Mouse (Mus musculus) stomach, embryonic 16.5 days (tissue): ENCODE results near the gene Clrn2. TPM values are rescaled to one million over a fixed set of nuclear protein-coding genes. Genes with fewer than 3 reads are reported as not detected.

ENCODE experiments used
- ATAC-seq: fragments of 200-750 bp; cut with Nextera tagmentation; 2 replicates; pipeline ENCODE4 v1.8.0; 2017; ENCODE audit warnings: moderate number of reproducible peaks, moderate TSS enrichment; ENCODE audit not compliant: insufficient read depth, low FRiP score
- H3K27ac ChIP-seq: fragments of 300-500 bp; sonication (generic); 2 replicates; pipeline ENCODE4 v1.5.1; 2014; ENCODE audit warnings: low read length
- H3K27me3 ChIP-seq: fragments of 300-500 bp; sonication (generic); 2 replicates; pipeline ENCODE4 v1.6.1; 2014; ENCODE audit warnings: low read length, control low read depth, mixed read lengths; ENCODE audit not compliant: control insufficient read depth, insufficient read depth
- H3K36me3 ChIP-seq: fragments of 300-500 bp; sonication (generic); 2 replicates; pipeline ENCODE4 v1.6.1; 2014; ENCODE audit warnings: low read length; ENCODE audit not compliant: control insufficient read depth, insufficient read depth
- H3K4me1 ChIP-seq: fragments of 300-500 bp; sonication (generic); 2 replicates; pipeline ENCODE4 v1.6.1; 2014; ENCODE audit warnings: low read length, control low read depth, mixed read lengths; ENCODE audit not compliant: control insufficient read depth, insufficient read depth
- H3K4me2 ChIP-seq: fragments of 300-500 bp; sonication (generic); 2 replicates; pipeline ENCODE4 v1.6.1; 2014; ENCODE audit warnings: low read depth, low read length, mixed read lengths
- H3K4me3 ChIP-seq: fragments of 300-500 bp; sonication (generic); replicated peaks from 2 replicates; pipeline ENCODE4 v1.5.1; 2014; ENCODE audit warnings: mild to moderate bottlenecking, low read length
- H3K9ac ChIP-seq: fragments of 300-500 bp; sonication (generic); 2 replicates; pipeline ENCODE4 v1.6.1; 2014; ENCODE audit warnings: low read length
- H3K9me3 ChIP-seq: fragments of 300-500 bp; sonication (generic); replicated peaks from 2 replicates; pipeline ENCODE4 v1.6.1; 2016; ENCODE audit warnings: low read length, control low read depth; ENCODE audit not compliant: control insufficient read depth
- WGBS: fragments of 180-500 bp; shearing (Covaris S2); extraction: QIAGEN DNeasy Blood & Tissue Kit; methylation state at CpG from one replicate; pipeline ENCODE4 v1.1.7; 2014; 5-methylcytosine and 5-hydroxymethylcytosine counted together
- polyA plus RNA-seq: library from polyadenylated mRNA; unstranded; fragments of >200 nt; fragmentation: Nextera tagmentation; extraction: Ambion mirVana; gene quantifications from 2 replicates; pipeline ENCODE4 v1.2.1, GENCODE M21; 2015

Gene Clrn2
- polyA plus RNA-seq, 1 experiment from 2014 or later = not detected

GRCm38 (mm10) chr5:45426416-45427034, 27.0 kb upstream of the Clrn2 start:
- Histone ChIP-seq H3K9me3 (no peaks in the 10 kb centered on the region), H3K36me3 (no peaks in the 10 kb centered on the region), H3K4me1 (no peaks in the 10 kb centered on the region), H3K27me3 (no peaks in the 10 kb centered on the region), H3K4me2 (no peak overlapping the region), H3K9ac (no peak overlapping the region), H3K4me3 (no peak overlapping the region), H3K27ac (no peak overlapping the region)
- 47% methylated on average over 1 of the region's 1 CpGs for WGBS
- no peak for ATAC-seq

- H3K9me3 ChIP-seq = no peaks in the 10 kb centered on the region
- no peaks in the 10 kb centered on the region for H3K36me3 ChIP-seq
- H3K4me1 ChIP-seq = no peaks in the 10 kb centered on the region
- 92% methylated on average over 7 of the region's 7 CpGs for WGBS
- H3K4me3 ChIP-seq = no peak overlapping the region
- H3K27me3 ChIP-seq = no peaks in the 10 kb centered on the region
- H3K9ac ChIP-seq = no peak overlapping the region
- no peak overlapping the region for H3K27ac ChIP-seq
- ATAC-seq = no peak
- no peak overlapping the region for H3K4me2 ChIP-seq
Measured at GRCm38 (mm10) chr5:45427891-45428290, 25.7 kb upstream of the Clrn2 start.

GRCm38 (mm10) chr5:45435967-45436950, 17.3 kb upstream of the Clrn2 start:
- Histone ChIP-seq H3K4me2 (no peak overlapping the region), H3K4me3 (no peak overlapping the region), H3K36me3 (peaks cover 12% of the 10 kb centered on the region), H3K9ac (no peak overlapping the region), H3K27me3 (no peaks in the 10 kb centered on the region), H3K4me1 (no peaks in the 10 kb centered on the region), H3K9me3 (no peaks in the 10 kb centered on the region), H3K27ac (no peak overlapping the region)
- 87% methylated on average over 14 of the region's 14 CpGs for WGBS
- no peak for ATAC-seq

GRCm38 (mm10) chr5:45437826-45438225, 15.7 kb upstream of the Clrn2 start:
- WGBS = 61% methylated on average over 4 of the region's 4 CpGs
- H3K9me3 ChIP-seq = no peaks in the 10 kb centered on the region
- no peaks in the 10 kb centered on the region for H3K4me1 ChIP-seq
- ATAC-seq = no peak
- H3K27me3 ChIP-seq = no peaks in the 10 kb centered on the region
- peaks cover 12% of the 10 kb centered on the region for H3K36me3 ChIP-seq
- H3K4me2 ChIP-seq = no peak overlapping the region
- no peak overlapping the region for H3K27ac ChIP-seq
- H3K4me3 ChIP-seq = no peak overlapping the region
- no peak overlapping the region for H3K9ac ChIP-seq

GRCm38 (mm10) chr5:45438301-45438700, 15.2 kb upstream of the Clrn2 start:
- no peaks in the 10 kb centered on the region for H3K9me3 ChIP-seq
- no peak overlapping the region for H3K27ac ChIP-seq
- no peak overlapping the region for H3K4me2 ChIP-seq
- H3K27me3 ChIP-seq = no peaks in the 10 kb centered on the region
- WGBS = 91% methylated on average over 8 of the region's 8 CpGs
- no peak for ATAC-seq
- H3K36me3 ChIP-seq = peaks cover 14% of the 10 kb centered on the region
- no peak overlapping the region for H3K9ac ChIP-seq
- H3K4me1 ChIP-seq = no peaks in the 10 kb centered on the region
- H3K4me3 ChIP-seq = no peak overlapping the region

GRCm38 (mm10) chr5:45441124-45441523, 12.4 kb upstream of the Clrn2 start:
- H3K4me2 ChIP-seq = no peak overlapping the region
- no peaks in the 10 kb centered on the region for H3K4me1 ChIP-seq
- WGBS = 59% methylated on average over 3 of the region's 3 CpGs
- H3K27me3 ChIP-seq = no peaks in the 10 kb centered on the region
- ATAC-seq = no peak
- no peak overlapping the region for H3K4me3 ChIP-seq
- no peak overlapping the region for H3K27ac ChIP-seq
- no peak overlapping the region for H3K9ac ChIP-seq
- peaks cover 8% of the 10 kb centered on the region for H3K36me3 ChIP-seq
- H3K9me3 ChIP-seq = no peaks in the 10 kb centered on the region

GRCm38 (mm10) chr5:45441745-45442144, 11.8 kb upstream of the Clrn2 start:
- no peak overlapping the region for H3K27ac ChIP-seq
- 45% methylated on average over 3 of the region's 3 CpGs for WGBS
- H3K9ac ChIP-seq = no peak overlapping the region

GRCm38 (mm10) chr5:45444130-45444832, 9.3 kb upstream of the Clrn2 start:
- no peaks in the 10 kb centered on the region for H3K27me3 ChIP-seq
- ATAC-seq = no peak
- WGBS = 85% methylated on average over 8 of the region's 8 CpGs
- no peak overlapping the region for H3K27ac ChIP-seq
- H3K9me3 ChIP-seq = no peaks in the 10 kb centered on the region
- peaks cover 8% of the 10 kb centered on the region for H3K36me3 ChIP-seq
- no peak overlapping the region for H3K9ac ChIP-seq
- H3K4me1 ChIP-seq = peaks cover 7% of the 10 kb centered on the region
- H3K4me3 ChIP-seq = no peak overlapping the region
- no peak overlapping the region for H3K4me2 ChIP-seq

More at GRCm38 (mm10) chr5:45441745-45442144, 11.8 kb upstream of the Clrn2 start:
- Histone ChIP-seq H3K27me3 (no peaks in the 10 kb centered on the region), H3K36me3 (peaks cover 8% of the 10 kb centered on the region), H3K4me2 (no peak overlapping the region), H3K4me1 (no peaks in the 10 kb centered on the region), H3K9me3 (no peaks in the 10 kb centered on the region), H3K4me3 (no peak overlapping the region)
- no peak for ATAC-seq

GRCm38 (mm10) chr5:45448676-45449075, 4.9 kb upstream of the Clrn2 start:
- Histone ChIP-seq H3K27ac (no peak overlapping the region), H3K4me1 (peaks cover 11% of the 10 kb centered on the region), H3K9ac (peak overlapping the region; percentile 81), H3K9me3 (no peaks in the 10 kb centered on the region), H3K27me3 (no peaks in the 10 kb centered on the region), H3K4me3 (peak overlapping the region; percentile 80), H3K4me2 (peak overlapping the region; percentile 89), H3K36me3 (no peaks in the 10 kb centered on the region; the same call in 1 of the 2 replicates)
- WGBS = 55% methylated on average over 5 of the region's 5 CpGs
- no peak for ATAC-seq
